Mouse (Mus musculus) inflammation-experienced regulatory T-cells, adult 16 weeks (primary cell): Measurements from ENCODE around the gene Klk15. TPM values are rescaled to one million over a fixed set of nuclear protein-coding genes. Genes with fewer than 3 reads are reported as not detected.

Experiments
- polyA plus RNA-seq: library from polyadenylated mRNA; unstranded; fragments of 100-300 nt; shearing (Covaris generic); gene quantifications from one replicate; pipeline ENCODE4 v1.2.1, GENCODE M21; 2017

Klk15 gene
- polyA plus RNA-seq, result 0.51 TPM

GRCm38 (mm10) chr7:43933440-43933839 is at the start of gene Klk15:
TSS of gene Klk15 (plus strand) at chr7:43933740.

GRCm38 (mm10) chr7:43950364-43950763 is 16.8 kb downstream of the Klk15 start, which contains the start of gene Klk1b8:
TSS of gene Klk1b8 (plus strand) at chr7:43950664.

GRCm38 (mm10) chr7:43966451-43966850 is 32.9 kb downstream of the Klk15 start, which contains the start of gene Klk1b1:
TSS of gene Klk1b1 (plus strand) at chr7:43966751.

GRCm38 (mm10) chr7:43975761-43976160 is 42.2 kb downstream of the Klk15 start, which contains the start of gene Klk1b9:
TSS of gene Klk1b9 (plus strand) at chr7:43976061.

Other genes with a start within 250 kb of the Klk15 start
- gene Klk14, start 243.3 kb upstream of the Klk15 start, polyA plus RNA-seq, result not detected
- not detected for gene Klk13, start 221.2 kb upstream of the Klk15 start, polyA plus RNA-seq
- gene Klk12, start 164.8 kb upstream of the Klk15 start, polyA plus RNA-seq, result not detected
- gene Klk11, start 159.1 kb upstream of the Klk15 start, polyA plus RNA-seq, result not detected
- gene Klk10, start 152.7 kb upstream of the Klk15 start, polyA plus RNA-seq, result 0.21 TPM
- 0.99 TPM for gene Klk9, start 141.8 kb upstream of the Klk15 start, polyA plus RNA-seq
- 109 TPM for gene Klk8, start 136.2 kb upstream of the Klk15 start, polyA plus RNA-seq
- not detected for gene Klk7, start 122.4 kb upstream of the Klk15 start, polyA plus RNA-seq
- not detected for gene Klk6, start 109.2 kb upstream of the Klk15 start, polyA plus RNA-seq
- not detected for gene Klk5, start 91.8 kb upstream of the Klk15 start, polyA plus RNA-seq
- not detected for gene Klk4, start 52.6 kb upstream of the Klk15 start, polyA plus RNA-seq
- gene Klk1b8, start 16.9 kb downstream of the Klk15 start, polyA plus RNA-seq, result not detected
- gene Klk1b1, start 33.0 kb downstream of the Klk15 start, polyA plus RNA-seq, result not detected
- gene Klk1b9, start 42.3 kb downstream of the Klk15 start, polyA plus RNA-seq, result 0.73 TPM
- gene Klk1b11, start 62.1 kb downstream of the Klk15 start, polyA plus RNA-seq, result not detected
- not detected for gene Klk1b26, start 78.4 kb downstream of the Klk15 start, polyA plus RNA-seq
- gene Klk1b27, start 118.5 kb downstream of the Klk15 start, polyA plus RNA-seq, result 4.1 TPM
- gene Klk1b21, start 168.6 kb downstream of the Klk15 start, polyA plus RNA-seq, result not detected
- not detected for gene Klk1b22, start 178.9 kb downstream of the Klk15 start, polyA plus RNA-seq
- not detected for gene Klk1b16, start 203.0 kb downstream of the Klk15 start, polyA plus RNA-seq